Mouse (Mus musculus): ENCODE measurements around the gene Npm1.
A peak's percentile ranks its signal among the peaks of the same experiment; 100 is the strongest.

Npm1 gene

GRCm38 (mm10) chr11:33180701-33181116 lies 17.7 kb upstream of the Npm1 start:
- no peak for DNase-seq (ENCODE audit: low read depth, low spot score)

- DNase-seq (ENCODE audit: low read depth, low spot score) = no peak
These were observed 16.8 kb upstream of the Npm1 start for GRCm38 (mm10) chr11:33179802-33180201.

GRCm38 (mm10) chr11:33176525-33177245 lies 13.7 kb upstream of the Npm1 start:
- DNase-seq (ENCODE audit: low read depth, low spot score) = peak; percentile 53

GRCm38 (mm10) chr11:33175768-33176167 lies 12.8 kb upstream of the Npm1 start:
- DNase-seq (ENCODE audit: low read depth, low spot score) = no peak

GRCm38 (mm10) chr11:33170489-33170888 lies 7.5 kb upstream of the Npm1 start:
- DNase-seq (ENCODE audit: low read depth, low spot score) = peak; percentile 31

GRCm38 (mm10) chr11:33162211-33162997 lies 602 bp downstream of the Npm1 start:
- DNase-seq (ENCODE audit: low read depth, low spot score) = peak; percentile 59

- no peak for DNase-seq (ENCODE audit: low read depth, low spot score)
These were observed 3.3 kb downstream of the Npm1 start for GRCm38 (mm10) chr11:33159741-33160140.

GRCm38 (mm10) chr11:33157453-33158196 lies 5.4 kb downstream of the Npm1 start:
- no peak for DNase-seq (ENCODE audit: low read depth, low spot score)

- no peak for DNase-seq (ENCODE audit: low read depth, low spot score)
These were observed 6.5 kb downstream of the Npm1 start for GRCm38 (mm10) chr11:33156436-33157015.

- no peak for DNase-seq (ENCODE audit: low read depth, low spot score)
These were observed 8.5 kb downstream of the Npm1 start for GRCm38 (mm10) chr11:33154459-33154858.

GRCm38 (mm10) chr11:33152997-33153396 lies 10.0 kb downstream of the Npm1 start:
- DNase-seq (ENCODE audit: low read depth, low spot score) = no peak

GRCm38 (mm10) chr11:33151780-33152145 lies 11.2 kb downstream of the Npm1 start:
- DNase-seq (ENCODE audit: low read depth, low spot score) = no peak

- DNase-seq (ENCODE audit: low read depth, low spot score) = no peak
These were observed 11.8 kb downstream of the Npm1 start for GRCm38 (mm10) chr11:33151128-33151779.

- DNase-seq (ENCODE audit: low read depth, low spot score) = no peak
These were observed 12.6 kb downstream of the Npm1 start for GRCm38 (mm10) chr11:33150364-33150763.

- no peak for DNase-seq (ENCODE audit: low read depth, low spot score)
These were observed 13.6 kb downstream of the Npm1 start for GRCm38 (mm10) chr11:33149453-33149852.

GRCm38 (mm10) chr11:33149088-33149436 lies 13.9 kb downstream of the Npm1 start:
- no peak for DNase-seq (ENCODE audit: low read depth, low spot score)

- DNase-seq (ENCODE audit: low read depth, low spot score) = peak; percentile 75
These were observed 14.5 kb downstream of the Npm1 start for GRCm38 (mm10) chr11:33148338-33149087.

- DNase-seq (ENCODE audit: low read depth, low spot score) = peak; percentile 23
These were observed 15.3 kb downstream of the Npm1 start for GRCm38 (mm10) chr11:33147572-33148337.

GRCm38 (mm10) chr11:33147171-33147571 lies 15.8 kb downstream of the Npm1 start, which contains the start of gene Fgf18:
Gene Fgf18 (minus strand): TSS chr11:33147400.
- DNase-seq (ENCODE audit: low read depth, low spot score) = peak; percentile 49

GRCm38 (mm10) chr11:33146651-33147131 lies 16.3 kb downstream of the Npm1 start:
- peak; percentile 14 for DNase-seq (ENCODE audit: low read depth, low spot score)

Measured in retina, postnatal 7 days (tissue).